Mouse (Mus musculus) midbrain, embryonic 15.5 days (tissue): ENCODE results near the gene Tada2a. TPM values are rescaled to one million over a fixed set of nuclear protein-coding genes. Genes with fewer than 3 reads are reported as not detected.

ENCODE experiments used
- ATAC-seq: fragments of 200-750 bp; cut with Nextera tagmentation; replicated peaks from 2 replicates; pipeline ENCODE4 v1.8.0; 2017; ENCODE audit warnings: moderate TSS enrichment
- H3K27ac ChIP-seq: fragments of 300-500 bp; sonication (generic); 2 replicates; pipeline ENCODE4 v1.5.1; 2015; ENCODE audit warnings: mild to moderate bottlenecking, inconsistent platforms
- H3K27me3 ChIP-seq: fragments of 300-500 bp; sonication (generic); replicated peaks from 2 replicates; pipeline ENCODE4 v1.6.1; 2015; ENCODE audit warnings: inconsistent platforms
- H3K36me3 ChIP-seq: fragments of 300-500 bp; sonication (generic); replicated peaks from 2 replicates; pipeline ENCODE4 v1.6.1; 2015; ENCODE audit warnings: inconsistent platforms
- H3K4me1 ChIP-seq: fragments of 300-500 bp; sonication (generic); 2 replicates; pipeline ENCODE4 v1.6.1; 2015; ENCODE audit warnings: inconsistent platforms
- H3K4me2 ChIP-seq: fragments of 300-500 bp; sonication (generic); 2 replicates; pipeline ENCODE4 v1.6.1; 2015; ENCODE audit warnings: inconsistent platforms, mild to moderate bottlenecking, moderate library complexity
- H3K4me3 ChIP-seq: fragments of 300-500 bp; sonication (generic); 2 replicates; pipeline ENCODE4 v1.5.1; 2015; ENCODE audit warnings: mild to moderate bottlenecking, inconsistent platforms
- H3K9ac ChIP-seq: fragments of 300-500 bp; sonication (generic); 2 replicates; pipeline ENCODE4 v1.6.1; 2015; ENCODE audit warnings: mild to moderate bottlenecking, inconsistent platforms
- H3K9me3 ChIP-seq: fragments of 300-500 bp; sonication (generic); 2 replicates; pipeline ENCODE4 v1.6.1; 2016; ENCODE audit warnings: inconsistent platforms
- WGBS: fragments of 180-500 bp; shearing (Covaris S2); methylation state at CpG from one replicate; pipeline ENCODE4 v1.1.7; 2015; ENCODE audit warnings: mixed read lengths; 5-methylcytosine and 5-hydroxymethylcytosine counted together
- polyA plus RNA-seq: library from polyadenylated mRNA; unstranded; fragments of >200 nt; fragmentation: Nextera tagmentation; extraction: Ambion mirVana; gene quantifications from 2 replicates; pipeline ENCODE4 v1.2.1, GENCODE M21; 2015

The Tada2a gene
- polyA plus RNA-seq, 1 experiment from 2014 or later, result 33.5 TPM

GRCm38 (mm10) chr11:84101182-84101581 lies 28.2 kb downstream of the Tada2a start:
- peaks cover 46% of the 10 kb centered on the region; the same call in 1 of the 2 replicates for H3K36me3 ChIP-seq
- H3K27me3 ChIP-seq, result no peaks in the 10 kb centered on the region
- H3K9me3 ChIP-seq, result no peaks in the 10 kb centered on the region
- no peak overlapping the region for H3K4me3 ChIP-seq
- H3K4me1 ChIP-seq, result no peaks in the 10 kb centered on the region
- no peak overlapping the region for H3K9ac ChIP-seq
- ATAC-seq, result no peak
- no peak overlapping the region for H3K27ac ChIP-seq
- H3K4me2 ChIP-seq, result no peak overlapping the region

GRCm38 (mm10) chr11:84097251-84097998 lies 32.0 kb downstream of the Tada2a start:
- WGBS, result 83% methylated on average over 5 of the region's 5 CpGs
- Histone ChIP-seq H3K9me3 (no peaks in the 10 kb centered on the region), H3K27me3 (no peaks in the 10 kb centered on the region), H3K4me1 (no peaks in the 10 kb centered on the region), H3K36me3 (peaks cover 28% of the 10 kb centered on the region; the same call in 1 of the 2 replicates), H3K4me3 (no peak overlapping the region), H3K4me2 (no peak overlapping the region), H3K9ac (no peak overlapping the region), H3K27ac (no peak overlapping the region)
- ATAC-seq, result no peak

DNA sequence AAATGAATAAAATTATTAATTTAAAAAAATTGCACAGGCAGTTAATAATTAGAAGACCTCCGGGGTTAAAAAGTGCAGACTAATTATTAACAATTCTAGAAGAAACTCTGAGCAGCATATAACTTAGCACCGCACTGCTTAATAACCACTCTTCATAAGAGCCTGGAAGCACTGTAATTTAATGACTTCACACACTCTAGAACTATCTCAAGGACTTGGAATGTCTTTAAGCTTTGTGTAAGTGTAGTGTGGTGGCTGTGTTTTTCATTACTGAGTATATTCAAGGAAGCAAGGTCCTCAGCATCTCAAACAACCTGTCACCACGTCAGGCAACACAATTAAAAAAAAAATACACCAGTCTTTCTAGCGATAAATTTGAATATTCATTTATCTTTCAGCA lies 34.3 kb downstream of the Tada2a start:
- H3K27ac ChIP-seq, result no peak overlapping the region
- H3K27me3 ChIP-seq, result no peaks in the 10 kb centered on the region
- H3K4me2 ChIP-seq, result no peak overlapping the region
- no peak for ATAC-seq
- no peaks in the 10 kb centered on the region for H3K9me3 ChIP-seq
- 78% methylated on average over 4 of the region's 4 CpGs for whole genome bisulfite sequencing
- H3K4me3 ChIP-seq, result no peak overlapping the region
- H3K4me1 ChIP-seq, result no peaks in the 10 kb centered on the region
- no peak overlapping the region for H3K9ac ChIP-seq
- H3K36me3 ChIP-seq, result peaks cover 27% of the 10 kb centered on the region; the same call in 1 of the 2 replicates

DNA sequence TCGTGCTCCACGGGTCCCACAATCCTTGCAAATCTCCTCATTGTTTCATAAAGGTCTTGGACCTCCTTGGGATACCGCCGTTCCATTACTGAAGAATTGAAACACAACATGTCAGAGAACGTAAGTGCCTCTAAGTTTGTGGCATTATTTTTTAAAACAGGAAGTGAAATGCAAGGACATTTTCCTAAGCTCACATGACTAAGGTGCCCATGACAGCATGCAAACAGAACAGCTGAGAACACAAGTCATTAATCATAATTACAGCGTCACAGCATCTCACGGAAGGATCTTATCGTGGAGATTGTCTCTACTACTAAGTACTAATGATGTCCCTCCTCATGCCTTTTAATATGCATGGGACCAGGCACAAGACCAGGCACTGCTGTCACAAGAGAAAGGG lies 38.8 kb downstream of the Tada2a start:
- no peak overlapping the region for H3K27ac ChIP-seq
- ATAC-seq, result no peak
- no peak overlapping the region for H3K9ac ChIP-seq
- H3K36me3 ChIP-seq, result peaks cover 18% of the 10 kb centered on the region; the same call in 1 of the 2 replicates
- no peak overlapping the region for H3K4me3 ChIP-seq
- H3K4me2 ChIP-seq, result no peak overlapping the region
- no peaks in the 10 kb centered on the region for H3K27me3 ChIP-seq
- 91% methylated on average over 8 of the region's 8 CpGs for WGBS
- H3K9me3 ChIP-seq, result no peaks in the 10 kb centered on the region
- no peaks in the 10 kb centered on the region for H3K4me1 ChIP-seq

GRCm38 (mm10) chr11:84081901-84082300 lies 47.5 kb downstream of the Tada2a start:
- Histone ChIP-seq H3K4me2 (no peak overlapping the region), H3K27me3 (no peaks in the 10 kb centered on the region), H3K9ac (no peak overlapping the region), H3K4me1 (no peaks in the 10 kb centered on the region), H3K36me3 (0 out of 2 replicates have a peak, but pooled peaks cover 9% of the 10 kb centered on the region), H3K27ac (no peak overlapping the region), H3K9me3 (no peaks in the 10 kb centered on the region), H3K4me3 (no peak overlapping the region)
- WGBS, result 90% methylated on average over 5 of the region's 5 CpGs
- ATAC-seq, result no peak

DNA sequence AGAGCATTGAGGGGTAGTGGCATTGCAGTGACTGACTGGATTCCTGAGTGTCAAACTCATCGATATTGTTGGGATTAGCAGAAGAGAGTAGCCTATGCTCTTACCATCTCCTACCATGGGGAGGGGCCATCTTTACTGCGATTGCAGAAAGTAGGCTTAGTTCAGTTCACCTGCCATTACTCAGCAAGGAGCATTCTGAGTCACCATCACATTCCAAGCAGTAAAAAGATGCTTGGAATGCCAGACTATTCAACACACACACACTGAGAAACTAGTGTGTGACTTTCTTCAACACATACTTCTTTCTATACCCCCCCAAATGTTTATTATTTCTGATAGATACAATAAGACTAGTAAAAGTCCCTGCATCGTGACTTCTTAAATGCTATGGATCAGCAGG lies 49.1 kb downstream of the Tada2a start:
- no peak for ATAC-seq
- Histone ChIP-seq H3K4me1 (no peaks in the 10 kb centered on the region), H3K4me2 (no peak overlapping the region), H3K4me3 (no peak overlapping the region), H3K36me3 (0 out of 2 replicates have a peak, but pooled peaks cover 6% of the 10 kb centered on the region), H3K9ac (no peak overlapping the region), H3K9me3 (no peaks in the 10 kb centered on the region), H3K27me3 (no peaks in the 10 kb centered on the region), H3K27ac (no peak overlapping the region)
- WGBS, result 94% methylated on average over 3 of the region's 3 CpGs

DNA sequence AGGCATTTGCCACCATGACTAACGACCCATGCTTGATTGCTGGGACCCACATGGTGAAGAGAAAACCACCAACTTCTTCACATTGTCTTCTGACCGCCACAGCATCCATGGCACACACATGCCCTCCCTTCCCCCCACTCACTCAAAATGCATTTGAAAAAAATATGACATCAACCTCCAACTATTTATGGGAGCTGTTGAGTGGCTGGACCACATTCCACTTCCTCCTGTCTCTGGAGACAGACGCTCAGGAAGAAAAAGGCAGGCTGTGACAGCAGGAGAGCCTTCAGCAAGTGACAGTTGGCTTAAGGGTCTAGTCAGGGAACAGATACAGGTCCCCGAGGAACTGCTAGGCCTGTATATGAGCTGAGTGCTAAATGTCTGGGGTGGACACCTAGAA lies 49.5 kb downstream of the Tada2a start:
- Histone ChIP-seq H3K9ac (no peak overlapping the region), H3K27ac (no peak overlapping the region), H3K4me2 (no peak overlapping the region), H3K36me3 (0 out of 2 replicates have a peak, but pooled peaks cover 6% of the 10 kb centered on the region), H3K27me3 (no peaks in the 10 kb centered on the region), H3K4me1 (no peaks in the 10 kb centered on the region), H3K9me3 (no peaks in the 10 kb centered on the region), H3K4me3 (no peak overlapping the region)
- 89% methylated on average over 4 of the region's 4 CpGs for WGBS
- no peak for ATAC-seq

GRCm38 (mm10) chr11:84079361-84079760 lies 50.0 kb downstream of the Tada2a start:
- Histone ChIP-seq H3K4me3 (no peak overlapping the region), H3K4me1 (no peaks in the 10 kb centered on the region), H3K4me2 (no peak overlapping the region), H3K36me3 (0 out of 2 replicates have a peak, but pooled peaks cover 6% of the 10 kb centered on the region), H3K9me3 (no peaks in the 10 kb centered on the region), H3K27ac (no peak overlapping the region), H3K27me3 (no peaks in the 10 kb centered on the region), H3K9ac (no peak overlapping the region)
- ATAC-seq, result no peak
- 90% methylated on average over 11 of the region's 11 CpGs for WGBS

- no peak for ATAC-seq
- no peak overlapping the region for H3K4me2 ChIP-seq
- 0 out of 2 replicates have a peak, but pooled peaks cover 6% of the 10 kb centered on the region for H3K36me3 ChIP-seq
- no peaks in the 10 kb centered on the region for H3K4me1 ChIP-seq
- no peaks in the 10 kb centered on the region for H3K9me3 ChIP-seq
- no peaks in the 10 kb centered on the region for H3K27me3 ChIP-seq
- no peak overlapping the region for H3K4me3 ChIP-seq
- H3K9ac ChIP-seq, result no peak overlapping the region
- WGBS, result 91% methylated on average over 9 of the region's 9 CpGs
- H3K27ac ChIP-seq, result no peak overlapping the region
Measured at GRCm38 (mm10) chr11:84078601-84079000, 50.8 kb downstream of the Tada2a start.

- Histone ChIP-seq H3K4me1 (no peaks in the 10 kb centered on the region), H3K9me3 (no peaks in the 10 kb centered on the region), H3K4me2 (no peak overlapping the region), H3K27me3 (no peaks in the 10 kb centered on the region), H3K9ac (no peak overlapping the region), H3K36me3 (0 out of 2 replicates have a peak, but pooled peaks cover 4% of the 10 kb centered on the region), H3K27ac (no peak overlapping the region), H3K4me3 (no peak overlapping the region)
- ATAC-seq, result no peak
- 85% methylated on average over 2 of the region's 2 CpGs for WGBS
Measured at GRCm38 (mm10) chr11:84077008-84077407, 52.4 kb downstream of the Tada2a start.

DNA sequence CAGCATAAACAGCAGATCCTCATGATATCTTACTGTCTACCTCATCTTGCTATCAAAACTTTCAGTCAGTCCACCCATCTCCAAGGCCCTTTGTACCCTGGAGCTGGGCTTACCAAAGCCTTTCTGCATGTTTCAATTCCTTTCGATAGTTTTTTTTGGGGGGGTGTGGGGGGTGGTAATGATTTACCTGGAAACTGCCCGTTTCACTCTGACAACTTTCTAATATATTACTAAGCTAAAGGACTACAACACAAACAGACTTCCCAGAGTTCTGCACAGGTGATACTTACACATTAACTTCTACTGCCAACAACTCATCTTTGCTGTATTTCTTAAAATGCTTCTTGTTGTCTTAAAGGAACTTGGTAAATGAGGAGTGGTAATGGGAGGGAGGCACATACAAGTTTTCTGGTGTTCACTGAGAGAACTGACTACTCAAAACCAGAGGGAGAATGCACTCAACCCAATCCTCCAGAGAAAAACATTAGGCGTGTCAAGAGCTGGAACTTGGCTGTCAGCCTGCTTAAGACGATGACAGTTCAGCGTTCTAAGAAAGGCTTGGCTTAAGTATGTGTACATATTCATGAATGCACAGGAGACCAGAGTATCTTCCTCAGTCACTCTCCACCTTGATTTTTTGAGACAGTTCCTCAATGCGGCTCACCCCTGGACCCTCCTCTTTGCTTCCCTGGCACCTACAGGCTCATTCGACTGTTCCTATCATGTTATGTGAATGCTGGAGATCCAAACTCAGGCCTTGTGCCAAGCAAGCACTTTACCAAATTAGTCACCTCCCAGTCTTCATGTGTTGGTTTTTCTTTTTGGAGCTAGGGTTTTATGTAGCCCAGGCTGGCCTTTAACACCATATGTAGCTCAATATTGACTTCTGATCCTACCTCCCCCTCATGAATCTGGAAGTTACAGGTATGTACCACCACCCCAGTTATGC lies 55.3 kb downstream of the Tada2a start:
- no peaks in the 10 kb centered on the region for H3K9me3 ChIP-seq

DNA sequence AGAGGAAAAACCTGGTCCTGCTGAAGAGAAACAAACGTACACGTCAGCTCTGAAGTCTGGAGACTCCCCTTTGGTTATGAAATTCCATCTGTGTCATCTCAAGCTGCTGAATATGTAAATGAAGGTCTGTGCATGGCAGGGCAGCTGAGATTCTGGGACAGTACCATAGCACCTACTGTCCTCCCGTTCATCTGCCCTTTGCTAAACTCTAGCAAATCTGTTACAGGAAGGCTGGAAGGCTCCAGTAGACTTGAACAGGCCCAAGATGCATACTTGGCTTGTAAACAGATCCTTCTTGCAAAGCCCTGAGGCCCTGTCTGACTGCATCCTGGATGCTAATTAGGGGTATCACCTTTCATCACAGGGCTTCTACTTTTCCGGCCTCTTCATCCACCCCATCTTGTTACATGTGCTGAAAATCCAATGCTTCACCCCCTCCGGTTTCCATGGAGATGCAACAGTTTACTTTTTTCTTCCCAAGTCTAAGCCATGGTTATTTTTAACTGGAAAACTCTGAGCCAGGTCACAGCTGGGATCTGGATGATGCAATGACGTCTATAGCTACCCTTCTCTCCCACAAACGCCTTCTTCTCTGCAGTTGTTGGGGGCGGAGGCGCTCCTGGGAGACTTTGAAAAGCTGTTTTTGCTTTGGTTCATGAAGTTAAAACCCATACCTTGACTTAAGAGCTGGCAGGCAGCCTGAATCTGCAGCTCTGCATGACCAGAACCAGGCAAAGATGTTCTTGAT lies 56.3 kb downstream of the Tada2a start:
- Histone ChIP-seq H3K4me1 (0 out of 2 replicates have a peak, but pooled peaks cover 3% of the 10 kb centered on the region), H3K27me3 (peaks cover 17% of the 10 kb centered on the region), H3K4me3 (no peak overlapping the region), H3K36me3 (no peaks in the 10 kb centered on the region), H3K9me3 (no peaks in the 10 kb centered on the region), H3K27ac (no peak overlapping the region), H3K9ac (no peak overlapping the region), H3K4me2 (no peak overlapping the region)
- ATAC-seq, result no peak
- 60% methylated on average over 9 of the region's 9 CpGs for WGBS

More for the DNA sequence above, 55.3 kb downstream of the Tada2a start:
- no peak overlapping the region for H3K4me2 ChIP-seq
- H3K27ac ChIP-seq, result no peak overlapping the region
- H3K4me1 ChIP-seq, result no peaks in the 10 kb centered on the region
- ATAC-seq, result no peak
- no peaks in the 10 kb centered on the region for H3K36me3 ChIP-seq
- no peak overlapping the region for H3K4me3 ChIP-seq
- peaks cover 10% of the 10 kb centered on the region for H3K27me3 ChIP-seq
- WGBS, result 76% methylated on average over 7 of the region's 7 CpGs
- H3K9ac ChIP-seq, result no peak overlapping the region
